Mouse (Mus musculus) limb, embryonic 12.5 days (tissue): ENCODE data around the gene Neo1. TPM values are rescaled to one million over a fixed set of nuclear protein-coding genes. Genes with fewer than 3 reads are reported as not detected.

ENCODE experiments used
- ATAC-seq: fragments of 200-750 bp; cut with Nextera tagmentation; 2 replicates; pipeline ENCODE4 v1.8.0; 2017; ENCODE audit warnings: low read depth, moderate TSS enrichment; ENCODE audit not compliant: insufficient number of reproducible peaks, insufficient read depth, low FRiP score, low TSS enrichment
- H3K27ac ChIP-seq: fragments of 300-500 bp; sonication (generic); 2 replicates; pipeline ENCODE4 v1.5.1; 2016; ENCODE audit warnings: mild to moderate bottlenecking, moderate library complexity
- H3K27me3 ChIP-seq: fragments of 300-500 bp; sonication (generic); 2 replicates; pipeline ENCODE4 v1.6.1; 2016; ENCODE audit warnings: mild to moderate bottlenecking, moderate library complexity
- H3K36me3 ChIP-seq: fragments of 300-500 bp; sonication (generic); 2 replicates; pipeline ENCODE4 v1.6.1; 2016; ENCODE audit warnings: mild to moderate bottlenecking, moderate library complexity
- H3K4me1 ChIP-seq: fragments of 300-500 bp; sonication (generic); replicated peaks from 2 replicates; pipeline ENCODE4 v1.6.1; 2016
- H3K4me2 ChIP-seq: fragments of 300-500 bp; sonication (generic); 2 replicates; pipeline ENCODE4 v1.6.1; 2016; ENCODE audit warnings: mild to moderate bottlenecking, moderate library complexity
- H3K4me3 ChIP-seq: fragments of 300-500 bp; sonication (generic); replicated peaks from 2 replicates; pipeline ENCODE4 v1.5.1; 2016; ENCODE audit warnings: mild to moderate bottlenecking
- H3K9ac ChIP-seq: fragments of 300-500 bp; sonication (generic); replicated peaks from 2 replicates; pipeline ENCODE4 v1.6.1; 2016; ENCODE audit warnings: mild to moderate bottlenecking, moderate library complexity
- H3K9me3 ChIP-seq: fragments of 300-500 bp; sonication (generic); 2 replicates; pipeline ENCODE4 v1.6.1; 2016; ENCODE audit warnings: mild to moderate bottlenecking, moderate library complexity
- WGBS: fragments of 180-500 bp; shearing (Covaris S2); methylation state at CpG from one replicate; pipeline ENCODE4 v1.1.7; 2016; 5-methylcytosine and 5-hydroxymethylcytosine counted together
- polyA plus RNA-seq: library from polyadenylated mRNA; unstranded; fragments of >200 nt; fragmentation: Nextera tagmentation; extraction: Ambion mirVana; gene quantifications from 2 replicates; pipeline ENCODE4 v1.2.1, GENCODE M21; 2016

The Neo1 gene
- polyA plus RNA-seq, 1 experiment from 2014 or later, result 57.6 TPM

GRCm38 (mm10) chr9:58854931-58855330, 181.3 kb downstream of the Neo1 start:
- H3K27me3 ChIP-seq, result peaks cover 22% of the 10 kb centered on the region
- H3K4me1 ChIP-seq, result peaks cover 20% of the 10 kb centered on the region
- H3K4me3 ChIP-seq, result no peak overlapping the region
- no peak for ATAC-seq
- H3K4me2 ChIP-seq, result no peak overlapping the region
- H3K9me3 ChIP-seq, result no peaks in the 10 kb centered on the region
- no peak overlapping the region for H3K9ac ChIP-seq
- H3K27ac ChIP-seq, result no peak overlapping the region
- WGBS, result 15% methylated on average over 3 of the region's 3 CpGs
- H3K36me3 ChIP-seq, result no peaks in the 10 kb centered on the region

- no peaks in the 10 kb centered on the region for H3K9me3 ChIP-seq
- peaks cover 7% of the 10 kb centered on the region for H3K4me1 ChIP-seq
- no peaks in the 10 kb centered on the region for H3K36me3 ChIP-seq
- WGBS, result 70% methylated on average over 13 of the region's 13 CpGs
- ATAC-seq, result no peak
- H3K4me2 ChIP-seq, result no peak overlapping the region
- H3K27ac ChIP-seq, result no peak overlapping the region
- no peak overlapping the region for H3K9ac ChIP-seq
- no peaks in the 10 kb centered on the region for H3K27me3 ChIP-seq
- H3K4me3 ChIP-seq, result no peak overlapping the region
Measured at GRCm38 (mm10) chr9:58849576-58850315, 186.5 kb downstream of the Neo1 start.

- Histone ChIP-seq H3K4me1 (no peaks in the 10 kb centered on the region), H3K9me3 (no peaks in the 10 kb centered on the region), H3K9ac (no peak overlapping the region), H3K27ac (no peak overlapping the region), H3K27me3 (no peaks in the 10 kb centered on the region), H3K4me2 (no peak overlapping the region), H3K4me3 (no peak overlapping the region), H3K36me3 (no peaks in the 10 kb centered on the region)
- 64% methylated on average over 7 of the region's 7 CpGs for WGBS
- ATAC-seq, result no peak
Measured at GRCm38 (mm10) chr9:58847676-58848075, 188.6 kb downstream of the Neo1 start.

GRCm38 (mm10) chr9:58847008-58847407, 189.2 kb downstream of the Neo1 start:
- Histone ChIP-seq H3K27me3 (no peaks in the 10 kb centered on the region), H3K9ac (no peak overlapping the region), H3K9me3 (no peaks in the 10 kb centered on the region), H3K36me3 (no peaks in the 10 kb centered on the region), H3K4me1 (no peaks in the 10 kb centered on the region), H3K4me2 (no peak overlapping the region), H3K4me3 (no peak overlapping the region), H3K27ac (no peak overlapping the region)
- WGBS, result 51% methylated on average over 3 of the region's 3 CpGs
- no peak for ATAC-seq

- Histone ChIP-seq H3K36me3 (no peaks in the 10 kb centered on the region), H3K4me1 (no peaks in the 10 kb centered on the region), H3K27me3 (peaks cover 2% of the 10 kb centered on the region; the same call in 1 of the 2 replicates), H3K9me3 (no peaks in the 10 kb centered on the region), H3K27ac (no peak overlapping the region), H3K4me3 (no peak overlapping the region), H3K9ac (no peak overlapping the region), H3K4me2 (no peak overlapping the region)
- WGBS, result 95% methylated on average over 3 of the region's 3 CpGs
- no peak for ATAC-seq
Measured at GRCm38 (mm10) chr9:58844597-58844996, 191.6 kb downstream of the Neo1 start.

GRCm38 (mm10) chr9:58841655-58842054, 194.6 kb downstream of the Neo1 start:
- no peaks in the 10 kb centered on the region for H3K36me3 ChIP-seq
- peaks cover 4% of the 10 kb centered on the region; the same call in 1 of the 2 replicates for H3K27me3 ChIP-seq
- H3K4me2 ChIP-seq, result no peak overlapping the region
- no peak for ATAC-seq
- no peak overlapping the region for H3K27ac ChIP-seq
- H3K9ac ChIP-seq, result no peak overlapping the region
- no peaks in the 10 kb centered on the region for H3K9me3 ChIP-seq
- WGBS, result 20% methylated on average over 6 of the region's 6 CpGs
- H3K4me1 ChIP-seq, result no peaks in the 10 kb centered on the region
- H3K4me3 ChIP-seq, result no peak overlapping the region

GRCm38 (mm10) chr9:58838504-58838903, 197.7 kb downstream of the Neo1 start:
- no peaks in the 10 kb centered on the region for H3K9me3 ChIP-seq
- no peak overlapping the region for H3K27ac ChIP-seq
- 0 out of 2 replicates have a peak, but pooled peaks cover 3% of the 10 kb centered on the region for H3K4me1 ChIP-seq
- ATAC-seq, result no peak
- H3K4me3 ChIP-seq, result no peak overlapping the region
- no peak overlapping the region for H3K9ac ChIP-seq
- H3K36me3 ChIP-seq, result no peaks in the 10 kb centered on the region
- peaks cover 4% of the 10 kb centered on the region; the same call in 1 of the 2 replicates for H3K27me3 ChIP-seq
- 86% methylated on average over 5 of the region's 5 CpGs for WGBS
- no peak overlapping the region for H3K4me2 ChIP-seq

- Histone ChIP-seq H3K27me3 (peaks cover 7% of the 10 kb centered on the region; the same call in 1 of the 2 replicates), H3K36me3 (no peaks in the 10 kb centered on the region), H3K4me1 (0 out of 2 replicates have a peak, but pooled peaks cover 3% of the 10 kb centered on the region), H3K27ac (no peak overlapping the region), H3K4me3 (no peak overlapping the region), H3K4me2 (no peak overlapping the region), H3K9me3 (no peaks in the 10 kb centered on the region), H3K9ac (no peak overlapping the region)
- ATAC-seq, result no peak
- 71% methylated on average over 5 of the region's 5 CpGs for WGBS
Measured at GRCm38 (mm10) chr9:58837174-58837573, 199.1 kb downstream of the Neo1 start.

- WGBS, result 53% methylated on average over 3 of the region's 3 CpGs
- no peak overlapping the region for H3K9ac ChIP-seq
- no peak overlapping the region for H3K4me2 ChIP-seq
- H3K4me1 ChIP-seq, result peaks cover 3% of the 10 kb centered on the region; the same call in 1 of the 2 replicates
- peaks cover 4% of the 10 kb centered on the region for H3K27me3 ChIP-seq
- no peak for ATAC-seq
- H3K9me3 ChIP-seq, result no peaks in the 10 kb centered on the region
- no peaks in the 10 kb centered on the region for H3K36me3 ChIP-seq
- H3K4me3 ChIP-seq, result no peak overlapping the region
- no peak overlapping the region for H3K27ac ChIP-seq
Measured at GRCm38 (mm10) chr9:58832939-58833338, 203.3 kb downstream of the Neo1 start.

- ATAC-seq, result no peak
- Histone ChIP-seq H3K4me1 (peaks cover 2% of the 10 kb centered on the region; the same call in 1 of the 2 replicates), H3K4me3 (no peak overlapping the region), H3K9ac (no peak overlapping the region), H3K27ac (no peak overlapping the region), H3K36me3 (no peaks in the 10 kb centered on the region), H3K27me3 (peaks cover 36% of the 10 kb centered on the region), H3K4me2 (no peak overlapping the region), H3K9me3 (no peaks in the 10 kb centered on the region)
- WGBS, result 58% methylated on average over 4 of the region's 4 CpGs
Measured at GRCm38 (mm10) chr9:58829627-58830026, 206.6 kb downstream of the Neo1 start.
